Mouse (Mus musculus): ENCODE data around the gene Fpr3. TPM values are rescaled to one million over a fixed set of nuclear protein-coding genes. Genes with fewer than 3 reads are reported as not detected.
"Not testable (repeated sequence)": the region's sequence is repeated elsewhere in the genome, so short reads cannot be mapped to it uniquely, and the experiment has no call there.

Fpr3 gene
- total RNA-seq, 2 experiments from 2014 or later, result not detected

DNA sequence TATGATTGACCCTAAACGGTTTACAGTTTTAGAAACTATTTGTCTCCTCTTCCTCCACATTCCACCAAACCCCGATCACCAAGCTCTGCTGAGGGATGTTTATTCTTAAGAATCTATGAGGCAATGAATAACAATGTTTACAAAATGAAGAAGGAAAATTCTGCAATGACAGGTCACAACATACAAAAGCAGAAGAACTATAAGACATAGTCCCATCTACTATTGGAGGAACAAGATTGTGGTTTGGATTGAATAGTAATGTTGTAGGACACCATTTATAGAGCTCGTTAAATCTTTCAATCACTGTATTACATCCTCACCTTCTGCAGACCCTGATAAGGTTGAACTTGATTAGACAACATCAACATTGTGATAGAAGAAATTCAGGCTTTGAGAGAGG, 5.0 kb upstream of the Fpr3 start:
- no peak for DNase-seq

- DNase-seq, result no peak
Observed at GRCm38 (mm10) chr17:17883840-17884239, 3.8 kb upstream of the Fpr3 start, which contains the start of gene Fpr1. TSS of gene Fpr1 (minus strand) at chr17:17883940.

DNA sequence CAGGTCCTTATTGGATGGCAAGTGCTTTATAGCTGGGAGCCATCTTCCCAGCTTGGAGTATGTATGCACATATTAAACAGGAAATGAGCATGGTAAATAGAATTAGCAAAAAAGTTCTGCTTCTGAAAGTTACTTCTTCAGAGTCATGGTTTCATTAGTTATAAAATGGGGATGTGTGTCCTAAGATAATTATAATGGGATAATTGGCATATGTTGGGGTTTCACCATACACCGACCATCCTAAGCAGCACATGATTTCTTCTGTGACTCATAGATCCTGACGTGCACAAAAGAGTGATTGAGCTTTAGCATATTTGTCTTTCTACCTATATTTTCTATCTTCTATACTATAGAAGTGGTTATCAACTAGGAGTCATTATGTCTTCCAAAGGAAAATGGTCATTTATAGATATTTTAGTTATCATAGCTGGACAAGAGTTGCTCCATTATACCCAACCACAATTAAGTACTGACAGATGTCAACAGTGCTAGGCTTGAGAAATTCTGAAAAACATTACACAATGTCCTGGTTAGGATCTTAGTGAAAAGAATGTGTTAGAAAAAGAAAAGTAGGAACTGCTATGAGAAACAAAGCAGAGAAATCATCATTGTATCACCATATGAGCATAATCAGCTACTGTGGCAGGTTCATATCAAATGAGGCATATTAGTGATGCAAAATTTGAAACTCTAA, 2.2 kb downstream of the Fpr3 start:
- DNase-seq, result no peak

- peak; percentile 56 to 77 for DNase-seq
Observed at GRCm38 (mm10) chr17:17896039-17896438, 8.4 kb downstream of the Fpr3 start.

DNA sequence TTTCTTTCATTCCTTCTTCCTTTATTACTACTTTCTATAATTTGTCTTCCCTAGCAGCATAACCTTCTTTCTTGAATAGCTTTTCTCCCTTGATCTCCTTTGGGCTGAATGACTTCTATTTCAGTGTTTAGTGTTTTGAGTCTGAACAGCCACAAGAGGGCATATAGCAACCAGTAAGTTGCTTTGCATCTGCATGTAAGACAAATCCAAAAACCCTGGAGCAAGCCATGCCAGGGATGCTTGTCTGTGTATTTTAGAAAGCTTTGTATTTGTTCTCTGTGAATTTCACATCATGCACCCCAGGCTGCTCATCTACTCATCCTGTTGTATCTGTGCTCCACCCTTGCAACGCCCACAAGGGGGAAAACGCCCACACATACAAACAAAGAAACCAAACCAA, 11.6 kb downstream of the Fpr3 start:
- no peak for DNase-seq

DNA sequence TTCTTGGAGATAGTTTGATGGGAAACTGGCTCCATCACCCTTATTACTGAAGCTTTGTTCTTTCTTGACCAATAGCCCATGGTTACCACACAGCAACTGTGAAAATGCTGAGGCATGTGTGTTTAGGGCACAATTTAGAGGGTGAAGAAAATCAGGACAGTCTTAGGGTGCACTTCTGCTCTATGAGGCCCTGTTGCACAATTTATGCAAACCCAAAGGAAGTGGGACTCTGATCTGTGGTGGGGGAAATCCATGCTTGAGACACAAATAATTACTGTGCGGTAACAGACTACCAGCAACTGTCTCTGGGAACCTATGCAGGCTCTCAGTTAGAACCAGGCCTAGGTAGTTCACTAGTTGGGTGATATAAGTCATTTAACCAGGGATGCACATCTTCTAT, 13.1 kb downstream of the Fpr3 start:
- DNase-seq, result peak in 1 of 2 experiments; percentile 15

DNA sequence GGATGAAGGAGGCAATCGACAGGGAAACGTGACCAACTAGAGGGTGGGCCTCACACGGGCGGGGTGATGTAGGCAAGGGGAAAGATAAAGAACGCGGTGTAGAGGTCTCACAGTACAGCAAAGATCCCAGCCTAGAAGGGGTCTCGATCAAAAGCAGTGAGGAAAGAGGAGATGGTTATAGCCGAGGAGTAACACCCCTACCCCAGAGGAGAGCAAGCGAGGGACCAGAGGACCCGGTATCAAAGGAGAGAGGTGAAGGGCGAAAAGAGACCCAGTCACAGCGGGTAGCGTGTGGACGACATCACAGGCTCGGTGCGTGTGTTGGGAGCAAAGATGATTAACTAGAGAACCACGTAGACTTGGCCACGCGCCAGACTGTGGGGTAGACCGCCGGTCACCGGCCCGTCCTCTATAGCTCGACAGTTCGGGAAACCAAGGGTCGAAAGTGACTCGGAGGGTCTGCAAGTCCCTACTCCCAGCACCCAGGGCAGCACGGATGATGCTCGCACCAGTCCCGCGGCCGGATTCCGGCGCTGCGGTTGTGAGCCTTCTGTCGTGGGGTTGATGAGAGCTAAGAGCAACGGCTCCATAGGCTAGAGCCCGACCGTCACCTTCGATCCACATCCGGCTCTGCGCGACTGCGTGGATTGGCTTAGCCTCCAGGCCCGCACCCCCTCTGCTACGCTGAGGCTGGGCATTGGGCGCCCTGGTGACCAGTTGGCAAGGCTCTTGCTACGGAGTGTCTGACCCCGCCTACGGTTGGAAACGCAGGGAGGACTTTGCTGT, 22.2 kb downstream of the Fpr3 start:
- peak; percentile 77 to 89 for DNase-seq

GRCm38 (mm10) chr17:17912618-17913017, 25.0 kb downstream of the Fpr3 start:
- not testable (repeated sequence) for DNase-seq

DNA sequence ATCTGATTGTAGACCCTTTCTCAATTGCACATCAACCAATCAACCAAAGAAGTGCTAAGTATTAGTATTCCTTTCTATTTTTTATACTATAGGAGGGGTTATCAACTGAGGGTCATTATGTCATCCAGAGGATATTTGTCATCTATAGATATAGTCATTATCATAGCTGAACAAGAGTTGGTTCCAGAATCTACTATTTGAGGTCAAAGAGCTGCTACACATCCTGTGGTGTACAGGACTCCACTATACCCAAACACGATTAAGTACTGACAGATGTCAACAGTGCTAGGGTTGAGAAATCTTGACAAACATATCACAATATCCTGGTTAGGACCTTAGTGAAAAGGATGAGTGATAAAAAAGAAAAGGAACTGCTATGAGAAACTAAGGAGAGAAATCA, 29.7 kb downstream of the Fpr3 start:
- DNase-seq, result no peak

GRCm38 (mm10) chr17:17917782-17918181, 30.1 kb downstream of the Fpr3 start:
- no peak for DNase-seq

DNA sequence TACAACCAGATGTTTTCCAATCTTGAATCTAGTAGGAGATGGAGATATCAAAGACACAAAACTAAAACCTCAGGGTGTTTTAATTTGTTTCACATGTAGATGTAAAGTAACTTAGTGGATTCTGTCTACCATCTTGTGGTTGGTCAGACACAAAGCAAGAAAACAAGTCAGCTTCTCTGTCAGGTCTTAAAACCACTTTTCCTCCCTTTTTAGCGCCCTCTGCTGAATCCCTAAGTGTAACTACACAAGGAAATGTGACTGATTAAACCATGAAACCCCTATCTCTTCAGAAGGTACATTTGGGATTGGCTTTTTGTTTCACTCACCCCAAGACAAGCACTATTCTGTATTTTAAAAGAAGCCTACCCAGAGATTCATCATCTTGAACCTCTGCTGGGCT, 85.8 kb downstream of the Fpr3 start:
- no peak for DNase-seq

DNA sequence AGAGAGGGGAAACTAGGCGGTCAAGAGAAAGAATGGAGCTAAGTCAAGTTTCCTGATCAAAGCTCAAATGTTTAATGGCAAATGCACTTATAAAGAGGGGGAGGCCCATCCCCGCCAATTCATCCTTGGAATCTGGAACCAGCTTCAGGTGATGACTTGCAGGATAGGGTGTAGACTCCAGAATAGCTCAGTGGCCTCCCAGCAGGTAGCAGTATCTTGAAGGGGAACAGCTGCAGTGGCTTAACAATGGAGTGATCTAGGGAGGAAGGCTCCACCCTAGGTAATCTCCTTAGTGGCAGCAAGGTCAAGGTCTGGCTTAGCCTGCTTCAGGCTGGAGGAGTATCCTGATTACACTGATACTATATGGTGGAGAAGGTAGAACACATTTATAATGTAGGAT, 93.6 kb downstream of the Fpr3 start:
- not testable (repeated sequence) for DNase-seq

GRCm38 (mm10) chr17:18004752-18005151, 117.1 kb downstream of the Fpr3 start:
- DNase-seq, result no peak

Other genes with a start within 250 kb of the Fpr3 start
- gene Vmn2r90, start 184.1 kb upstream of the Fpr3 start, total RNA-seq (2021), result not detected
- gene Spaca6, start 60.7 kb upstream of the Fpr3 start, total RNA-seq (2021), result 1 to 10 TPM; 6.7 to 9.7 TPM
- gene Has1, start 32.6 kb upstream of the Fpr3 start, total RNA-seq (2021), result under 1 TPM; 0.13 to 0.17 TPM
- not detected for gene Fpr1, start 3.9 kb upstream of the Fpr3 start, total RNA-seq (2021)
- not detected for gene Fpr2, start within 50 bp of the Fpr3 start, total RNA-seq (2021)
- gene Fpr-rs4, start 133.9 kb downstream of the Fpr3 start, total RNA-seq (2021), result not detected
- not detected for gene Vmn2r124, start 161.6 kb downstream of the Fpr3 start, total RNA-seq (2021)
- gene Vmn2r91, start 197.2 kb downstream of the Fpr3 start, total RNA-seq (2021), result not detected

All from heart, adult 18-20 months (tissue).